Mouse (Mus musculus) mouse trophoblast stem cell (cell line): ENCODE measurements around the gene Faap20.

ENCODE experiments used
- in situ Hi-C, 2 experiments: fragments of 300-500 bp; cut with MseI, MboI; formaldehyde crosslinking; loops; 2 replicates in 1 of 2; 3 replicates in 1 of 2; pipeline ENCODE4 v1.15.1; 2025

The Faap20 gene

DNA sequence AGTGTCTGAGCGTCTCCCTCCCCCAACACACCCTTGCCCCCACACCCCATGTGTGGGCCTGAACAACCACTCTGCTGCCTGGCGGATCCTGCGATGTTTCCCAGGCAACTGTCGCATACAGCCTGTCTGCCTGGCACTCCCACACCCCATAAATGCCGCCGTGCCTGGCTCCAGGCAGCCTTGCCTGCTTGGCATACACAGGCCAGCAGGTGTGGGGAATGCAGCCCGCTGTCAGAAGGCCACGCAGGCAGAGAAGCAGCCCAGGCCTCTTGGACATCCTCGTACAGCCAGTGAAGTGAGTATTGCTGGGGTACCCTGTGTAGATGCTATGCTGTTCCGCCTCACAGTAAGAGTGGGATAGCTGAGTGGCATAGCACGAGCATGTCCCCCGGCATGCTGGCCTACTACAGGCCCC, 2.9 kb upstream of the Faap20 start:
- in situ Hi-C loops, result loop anchor here (5.0 kb wide), 2 partner anchors 149 to 154 kb away; no protein-coding TSS in a partner anchor

DNA sequence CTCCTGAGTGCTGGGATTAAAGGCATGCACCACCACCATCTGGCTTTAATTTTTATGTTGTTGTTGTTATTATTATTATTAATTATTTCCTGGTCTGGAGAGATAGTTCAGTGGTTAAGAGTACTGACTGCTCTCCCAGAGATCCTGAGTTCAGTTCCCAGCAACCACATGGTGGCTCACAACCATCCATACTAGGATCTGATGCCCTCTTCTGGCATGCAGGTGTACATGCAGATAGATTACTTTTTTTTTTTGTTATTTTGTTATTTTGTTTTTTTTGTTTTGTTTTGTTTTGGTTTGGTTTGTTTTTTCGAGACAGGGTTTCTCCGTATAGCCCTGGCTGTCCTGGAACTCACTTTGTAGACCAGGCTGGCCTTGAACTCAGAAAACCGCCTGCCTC, 1.5 kb upstream of the Faap20 start:
- in situ Hi-C loops, result loop anchor here (5.0 kb wide), 2 partner anchors 151 to 156 kb away; no protein-coding TSS in a partner anchor

DNA sequence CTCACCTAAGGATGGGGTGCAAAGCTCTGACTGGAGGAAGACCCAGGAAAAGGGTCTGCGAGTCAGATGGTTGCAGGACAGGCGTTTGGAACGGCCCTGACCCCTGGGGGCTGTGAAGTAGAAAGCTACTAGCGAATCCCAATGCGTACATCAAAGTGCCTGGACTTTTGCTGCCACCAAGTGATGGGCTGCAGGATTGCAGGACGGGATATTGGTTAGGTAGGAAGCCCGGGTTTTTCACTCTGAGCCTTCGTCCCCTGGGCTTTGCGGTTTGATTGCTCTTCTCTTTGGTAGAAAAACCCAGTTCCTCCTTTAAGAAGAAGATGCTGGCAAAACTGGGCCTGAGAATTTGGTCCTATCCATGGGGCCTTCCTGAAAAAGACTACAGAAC, 350 bp upstream of the Faap20 start:
- in situ Hi-C loops, result loop anchor here (5.0 kb wide), 2 partner anchors 152 to 157 kb away; no protein-coding TSS in a partner anchor

DNA sequence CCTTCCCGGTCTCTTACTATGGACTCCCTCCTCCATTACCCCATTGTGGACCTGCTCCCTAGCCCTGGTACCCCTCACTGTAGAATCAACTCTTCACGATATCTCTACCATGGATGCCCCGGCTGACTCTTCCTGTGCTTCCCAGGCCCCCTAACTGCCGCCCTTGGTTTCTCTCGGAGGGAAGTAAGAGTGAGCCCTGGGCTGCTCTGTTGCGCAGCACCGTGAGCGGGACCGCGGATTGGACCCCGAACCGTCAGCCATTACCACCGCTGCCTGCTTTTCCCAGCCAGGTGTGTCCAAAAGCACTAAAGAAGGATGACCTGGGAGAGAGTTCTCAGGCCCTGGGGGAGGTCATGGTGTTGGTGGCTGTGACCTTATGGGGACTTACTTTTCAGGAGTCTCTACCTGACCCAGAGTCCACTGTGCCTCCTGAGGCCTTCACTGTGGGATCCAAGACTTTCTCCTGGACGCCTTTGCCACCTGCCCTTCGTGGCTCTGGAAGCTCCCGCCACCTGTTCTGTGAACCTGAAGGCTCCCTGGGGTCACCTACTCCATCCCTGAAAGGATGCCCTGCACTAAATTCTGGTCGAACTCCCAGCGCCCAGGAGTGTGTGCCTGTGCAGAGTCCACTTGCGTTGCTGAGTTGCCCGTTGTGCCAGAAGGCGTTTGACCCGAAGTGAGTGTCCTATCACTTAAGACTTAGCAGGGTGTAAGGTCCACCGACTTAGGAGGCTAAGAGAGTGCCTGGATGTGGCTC, 937 bp downstream of the Faap20 start:
- in situ Hi-C loops, result no loop called here

DNA sequence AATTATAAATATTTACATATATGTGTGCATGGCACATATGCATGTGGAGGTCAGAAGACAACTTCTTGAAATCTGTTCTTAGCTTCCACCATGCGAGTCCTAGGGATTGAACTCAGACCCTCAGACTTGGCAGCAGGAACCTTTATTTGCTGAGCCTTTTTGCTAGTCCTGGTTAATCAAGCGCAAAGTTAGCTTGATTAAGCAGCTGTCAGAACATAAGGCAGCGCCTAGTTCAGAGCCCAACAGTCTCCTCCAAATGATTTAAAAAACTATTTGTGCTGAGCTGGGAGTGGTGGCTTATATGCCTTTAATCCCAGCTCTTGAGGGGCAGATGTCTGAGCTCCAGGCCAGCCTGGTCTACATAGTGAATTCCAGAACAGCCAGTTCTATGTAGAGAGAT, 1.5 kb downstream of the Faap20 start:
- in situ Hi-C loops, result no loop called here

DNA sequence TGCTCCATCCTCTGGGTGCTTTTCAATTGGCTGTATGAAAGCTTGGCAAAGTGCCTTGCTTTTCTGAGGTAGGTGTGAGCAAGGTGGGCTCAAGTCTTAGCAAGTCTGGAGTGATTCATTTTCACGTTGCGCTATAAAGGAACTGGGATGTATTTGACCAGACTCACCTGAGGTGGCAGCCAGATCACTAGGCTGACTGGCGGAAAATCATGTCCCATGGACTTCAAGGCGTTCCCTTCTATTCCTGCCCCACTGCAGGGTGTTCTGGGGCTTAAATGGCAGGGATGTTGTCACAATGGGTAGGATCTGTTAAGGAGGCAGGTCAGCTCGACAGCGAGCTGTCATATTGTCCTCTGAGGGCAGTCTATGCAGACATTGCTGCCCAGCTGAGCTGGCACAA, 2.7 kb downstream of the Faap20 start:
- in situ Hi-C loops, result no loop called here

DNA sequence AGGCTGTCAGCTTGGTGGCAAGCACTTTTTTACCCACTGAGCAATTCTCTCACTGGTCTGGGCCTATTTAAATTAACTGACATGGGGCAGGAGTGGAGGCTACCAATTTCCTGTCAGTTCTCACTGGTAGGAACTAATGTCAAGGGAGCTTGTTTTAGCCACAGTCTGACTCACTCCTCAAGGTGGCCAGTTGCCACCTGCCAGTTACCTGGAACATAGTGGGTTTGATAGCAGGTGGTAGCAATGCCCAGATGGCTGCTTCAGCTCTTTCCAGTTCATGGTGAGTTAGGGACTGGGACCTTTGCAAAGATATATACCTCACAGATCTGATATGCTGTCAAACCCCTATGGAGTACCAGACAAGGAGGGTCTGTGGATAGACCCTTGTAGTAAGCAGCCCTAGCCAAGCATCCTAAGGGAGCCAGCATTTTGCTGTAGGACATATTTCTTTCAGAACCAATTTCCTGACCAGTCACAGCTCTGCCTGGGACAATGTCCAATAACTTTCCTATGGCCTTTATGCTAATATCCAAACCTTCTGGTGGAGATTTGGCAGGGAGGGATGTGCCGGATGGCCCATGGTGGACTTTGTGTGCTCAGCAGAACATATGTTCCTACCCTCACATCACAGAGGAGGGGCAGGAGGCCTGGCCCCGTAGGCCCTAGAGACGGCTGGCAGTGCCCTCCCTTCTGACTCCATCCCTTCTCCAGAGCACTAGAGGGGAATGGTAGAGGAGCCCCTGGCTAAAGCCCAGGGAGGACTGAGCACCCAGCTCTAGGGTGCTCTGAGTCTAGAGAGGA, 15.1 kb downstream of the Faap20 start:
- in situ Hi-C loops, result no loop called here

DNA sequence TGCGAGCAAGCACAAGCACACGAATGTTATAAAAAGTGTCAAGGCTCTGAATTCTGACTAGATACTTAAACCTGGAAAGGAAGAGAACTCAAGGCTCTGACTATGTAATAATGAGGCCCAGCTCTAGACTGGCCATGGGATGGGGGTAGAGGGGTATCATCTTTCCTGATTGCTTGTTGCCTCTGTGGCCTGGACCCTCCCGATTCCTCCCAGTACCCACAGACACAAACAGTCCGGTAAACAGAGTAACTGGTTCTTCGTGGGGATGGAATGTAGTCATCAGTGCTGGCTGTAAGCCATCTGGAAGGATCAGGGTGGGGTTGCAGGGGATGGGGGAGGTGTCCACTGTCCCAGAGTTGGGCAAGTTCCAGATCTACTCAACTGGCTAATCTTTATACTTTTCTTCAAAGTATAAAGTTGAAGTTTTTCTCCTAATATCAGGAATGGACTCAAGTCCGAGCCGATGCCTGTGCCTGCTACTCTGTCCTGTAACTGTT, 17.5 kb downstream of the Faap20 start:
- in situ Hi-C loops, result no loop called here

DNA sequence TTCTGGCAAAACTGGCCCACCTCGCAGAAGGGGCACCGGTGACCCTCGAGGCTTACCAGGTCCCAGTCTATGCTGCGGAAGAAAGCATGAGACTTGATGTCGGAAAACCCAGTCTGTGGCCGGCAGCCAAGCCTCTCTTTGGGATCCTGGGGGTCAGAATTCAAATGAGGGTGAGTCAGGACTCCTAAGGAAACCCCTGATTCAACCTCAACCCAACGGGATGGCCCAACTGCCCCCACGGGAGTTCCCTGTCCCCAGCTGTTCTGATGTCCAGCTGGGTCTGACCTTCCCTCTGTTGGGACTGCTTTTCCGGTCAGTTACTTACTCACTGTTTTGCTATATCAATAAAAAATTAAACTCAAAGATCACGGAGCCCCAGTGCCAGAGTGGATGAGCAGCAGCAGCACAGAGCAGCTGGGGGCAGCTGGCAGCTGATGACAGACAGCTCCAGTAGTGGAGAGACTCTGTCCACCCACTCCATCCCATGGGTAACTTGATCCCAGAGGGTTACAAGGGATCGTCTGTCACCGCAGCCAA, 18.1 kb downstream of the Faap20 start:
- in situ Hi-C loops, result no loop called here

DNA sequence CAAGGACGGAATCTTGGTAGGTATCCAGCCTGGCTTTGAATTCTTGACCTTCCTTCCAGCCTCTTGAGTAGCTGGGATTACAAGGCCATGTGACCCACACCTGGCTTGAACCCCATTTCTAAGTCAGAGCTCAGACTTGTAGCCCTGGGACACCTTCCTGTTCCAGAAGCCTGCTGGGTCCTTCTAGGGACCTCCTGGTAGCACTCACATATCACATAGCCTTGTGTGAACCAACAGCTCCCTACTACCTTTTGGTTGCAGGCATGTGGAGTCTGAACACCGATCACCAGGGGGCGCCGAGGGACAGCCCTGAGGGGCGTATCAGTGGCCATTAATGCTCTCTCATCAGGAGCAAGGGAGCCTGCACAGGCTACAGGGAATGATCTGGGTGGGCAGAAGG, 18.8 kb downstream of the Faap20 start:
- in situ Hi-C loops, result no loop called here

DNA sequence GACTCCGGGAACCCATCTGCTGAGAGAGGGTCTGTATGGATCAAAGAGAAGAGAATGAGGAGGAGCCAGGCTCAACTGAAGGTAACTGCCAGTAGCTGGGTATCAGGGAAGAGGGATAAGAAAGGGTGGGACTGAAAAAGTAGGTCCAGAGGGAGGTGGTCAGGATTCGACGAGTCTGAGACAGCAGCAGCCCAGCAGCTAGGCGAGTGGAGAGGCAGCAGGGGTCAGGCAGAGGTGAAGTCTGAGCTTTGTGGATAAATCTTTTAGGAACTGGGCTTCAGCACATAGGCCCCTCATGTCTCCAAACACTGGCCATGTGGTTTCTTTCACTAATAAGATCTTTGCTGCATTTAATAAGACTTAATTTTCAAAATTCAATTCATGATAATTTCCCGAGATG, 24.8 kb downstream of the Faap20 start:
- in situ Hi-C loops, result no loop called here

DNA sequence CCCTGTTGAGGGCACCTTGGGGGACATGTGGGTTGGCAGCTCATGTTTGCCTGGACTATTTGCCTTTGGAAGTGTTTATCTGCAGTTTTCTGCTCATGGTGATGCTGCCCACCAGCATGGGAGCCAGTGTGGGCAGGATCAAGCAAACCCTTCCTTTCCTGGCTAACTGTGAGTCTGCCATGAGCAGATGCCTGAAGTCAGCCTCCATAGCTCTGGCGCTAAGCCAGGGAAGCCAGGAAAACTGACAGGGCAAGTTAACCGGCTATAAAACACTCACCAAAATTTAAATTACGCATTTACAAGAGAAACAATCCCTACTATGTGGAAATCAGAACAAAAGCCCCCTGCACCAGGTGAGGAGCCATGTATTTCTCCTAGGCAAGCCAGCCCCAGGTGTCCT, 25.2 kb downstream of the Faap20 start:
- in situ Hi-C loops, result no loop called here

DNA sequence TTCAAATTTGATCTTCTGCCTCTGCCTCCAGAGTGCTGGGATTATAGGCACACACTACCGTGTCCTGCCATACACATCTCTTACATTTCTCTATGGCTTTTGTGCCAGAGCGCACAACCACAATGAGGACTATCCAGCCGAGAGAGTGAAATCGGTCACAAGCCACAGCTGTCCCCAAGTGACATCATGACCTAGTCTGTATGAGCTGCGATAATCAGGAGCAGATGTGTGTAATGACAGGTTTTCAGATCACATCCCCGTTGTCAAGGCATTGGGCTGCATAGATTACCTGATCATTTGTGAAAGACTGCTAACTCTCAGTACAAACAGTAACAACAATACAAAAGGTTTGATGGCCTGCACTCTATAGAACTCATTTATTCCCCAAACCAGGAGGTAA, 28.4 kb downstream of the Faap20 start:
- in situ Hi-C loops, result no loop called here

DNA sequence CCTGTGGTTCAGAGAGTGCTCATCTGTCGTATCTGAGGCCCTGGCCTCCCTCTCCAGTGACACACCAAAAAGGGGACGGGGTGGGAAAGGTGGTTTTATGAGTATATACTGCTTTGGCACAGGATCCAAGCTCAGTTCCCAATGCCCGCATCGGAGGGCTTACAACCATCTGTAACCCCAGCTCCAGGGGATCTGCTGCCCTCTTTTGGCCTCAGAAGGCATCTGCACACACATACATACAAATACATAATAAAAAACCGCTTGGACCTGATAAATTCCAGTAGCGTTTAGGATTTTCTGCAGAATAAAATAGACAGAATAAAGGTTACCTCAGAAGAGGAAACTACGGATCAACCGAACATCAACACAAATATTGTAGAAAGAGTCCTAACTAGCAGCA, 29.5 kb downstream of the Faap20 start:
- in situ Hi-C loops, result no loop called here

DNA sequence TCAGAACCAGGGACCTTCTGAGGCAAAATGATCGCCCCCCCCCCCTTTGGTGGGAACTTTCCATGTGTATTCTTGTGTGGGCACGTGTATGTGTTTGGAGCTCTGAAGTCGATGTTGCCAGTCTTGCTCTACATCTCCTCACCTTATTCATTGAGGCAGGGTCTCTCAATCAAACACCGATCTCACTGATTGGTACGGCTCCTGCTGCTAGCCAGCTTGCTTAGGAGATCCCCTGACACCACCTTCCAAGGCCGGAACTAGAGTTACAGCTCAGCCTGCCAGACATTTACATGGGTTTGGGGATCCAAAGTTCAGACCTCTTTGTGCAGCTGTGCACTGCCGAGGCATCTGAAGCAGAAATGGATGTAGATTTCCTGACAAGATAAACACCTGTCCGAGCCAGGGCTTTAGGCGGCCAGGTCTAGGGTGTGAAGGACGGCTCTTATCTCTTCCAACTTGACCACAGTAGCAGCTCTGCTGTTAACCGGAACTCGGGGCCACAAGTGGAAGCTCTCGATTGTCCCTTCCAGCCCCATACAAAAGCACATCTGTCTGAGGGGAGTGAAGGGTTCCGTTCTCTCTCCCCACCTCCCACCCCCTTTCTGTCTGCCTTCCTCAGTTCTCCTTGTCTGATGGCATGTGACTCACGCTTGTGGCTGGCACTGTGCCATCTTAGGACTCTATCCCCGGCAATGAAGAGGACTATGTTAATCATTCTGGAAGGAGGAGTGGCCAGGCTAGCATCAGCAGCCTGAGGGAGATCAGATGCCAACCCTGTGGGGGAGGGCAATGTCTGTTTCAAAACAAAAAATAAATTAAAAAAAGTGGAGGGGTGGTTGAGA, 30.5 kb downstream of the Faap20 start:
- in situ Hi-C loops, result no loop called here

DNA sequence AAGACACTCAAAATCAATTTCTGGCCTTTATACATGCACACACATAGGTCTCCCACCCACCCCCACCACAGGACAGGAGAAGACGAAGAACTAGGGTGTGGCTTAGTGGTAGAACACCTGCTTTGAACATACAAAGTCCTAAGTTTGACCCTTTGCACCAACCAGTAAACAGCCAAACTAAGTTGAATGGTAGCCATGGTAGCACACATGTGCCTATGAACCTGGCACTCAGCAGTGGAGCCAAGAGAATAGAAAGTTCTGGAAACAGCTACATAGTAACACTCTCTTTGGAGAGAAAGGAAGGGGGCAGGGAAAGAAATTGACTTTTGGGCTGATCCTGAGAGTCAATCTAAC, 31.1 kb downstream of the Faap20 start:
- in situ Hi-C loops, result no loop called here

DNA sequence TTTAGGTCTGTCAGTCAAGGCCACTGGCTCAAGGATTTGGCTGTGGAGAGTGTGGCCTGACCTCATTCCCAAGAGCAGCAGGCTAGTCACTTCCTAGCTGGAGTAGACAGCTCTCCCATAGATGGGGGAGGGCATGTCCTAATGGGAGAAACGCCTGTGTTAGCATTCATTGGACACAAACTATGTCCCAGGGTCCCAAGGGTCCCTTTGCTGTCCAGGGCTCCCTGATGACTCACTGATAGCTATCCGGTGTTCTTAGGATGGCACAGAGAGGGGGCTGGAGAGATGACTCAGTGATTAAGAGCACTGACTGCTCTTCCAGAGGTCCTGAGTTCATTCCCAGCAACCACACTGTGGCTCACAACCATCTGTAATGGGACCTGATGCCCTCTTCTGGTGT, 31.6 kb downstream of the Faap20 start:
- in situ Hi-C loops, result no loop called here

DNA sequence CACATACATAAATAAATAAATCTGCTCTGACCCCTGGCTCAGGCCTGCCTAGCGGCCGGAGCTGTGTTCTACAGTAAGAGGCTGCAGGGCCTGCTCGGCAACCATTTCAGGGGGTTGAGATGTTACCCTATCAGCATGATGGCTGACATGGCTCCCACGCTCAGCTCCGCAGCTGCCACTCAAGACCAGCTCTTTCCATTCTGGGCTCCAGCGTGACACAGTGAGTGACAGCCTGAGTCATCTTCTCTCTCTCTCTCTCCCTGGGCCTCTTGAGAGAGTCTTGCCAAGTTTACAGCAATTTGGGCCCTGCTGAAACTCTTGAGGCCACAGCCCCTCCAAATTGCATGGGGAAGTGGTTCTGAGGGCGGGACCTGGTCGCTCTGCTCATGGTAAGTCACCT, 32.0 kb downstream of the Faap20 start:
- in situ Hi-C loops, result no loop called here

DNA sequence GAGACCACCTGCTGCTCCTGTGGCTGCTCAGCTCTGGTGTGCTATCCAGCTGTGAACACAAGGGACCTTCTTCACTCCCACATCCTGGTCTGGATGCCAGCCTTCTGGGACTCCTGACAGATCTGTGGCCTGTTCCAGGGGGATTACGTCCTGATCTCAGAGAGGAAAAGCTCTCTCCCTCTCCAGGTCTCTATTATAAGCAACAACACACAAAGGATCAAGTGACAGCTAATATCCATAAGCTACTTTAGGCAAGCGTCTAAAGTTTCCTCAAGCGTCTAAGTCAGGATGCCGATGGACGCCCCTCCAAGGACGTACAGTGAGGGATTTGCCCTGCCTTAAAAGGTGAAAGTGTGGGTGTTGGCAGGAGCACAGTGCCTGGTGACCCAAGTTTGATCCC, 32.6 kb downstream of the Faap20 start:
- in situ Hi-C loops, result no loop called here

DNA sequence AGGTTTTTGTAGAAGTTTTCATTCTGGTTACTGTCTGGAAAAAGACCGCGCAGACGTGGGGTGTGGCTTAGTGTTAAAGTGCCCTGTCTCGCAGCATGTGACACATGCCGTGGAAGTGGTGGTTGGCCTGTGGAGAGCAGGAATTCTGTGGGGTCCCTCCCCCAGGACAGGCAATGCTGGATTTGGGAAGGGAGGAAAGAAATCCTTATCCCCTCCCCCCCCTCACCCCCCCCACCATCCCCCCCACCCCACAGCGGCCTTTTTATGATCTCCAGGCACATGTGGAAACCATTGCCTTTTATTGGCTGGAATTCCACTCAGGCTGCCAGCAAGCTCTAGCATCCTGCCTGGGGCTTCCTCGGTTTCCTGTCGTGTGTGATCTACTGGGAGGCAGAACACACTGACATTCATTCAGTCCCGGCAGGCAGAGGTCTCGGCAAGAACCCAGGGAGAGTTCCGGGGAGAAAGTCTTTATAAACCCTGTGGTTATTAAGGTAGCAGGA, 33.5 kb downstream of the Faap20 start:
- in situ Hi-C loops, result no loop called here

DNA sequence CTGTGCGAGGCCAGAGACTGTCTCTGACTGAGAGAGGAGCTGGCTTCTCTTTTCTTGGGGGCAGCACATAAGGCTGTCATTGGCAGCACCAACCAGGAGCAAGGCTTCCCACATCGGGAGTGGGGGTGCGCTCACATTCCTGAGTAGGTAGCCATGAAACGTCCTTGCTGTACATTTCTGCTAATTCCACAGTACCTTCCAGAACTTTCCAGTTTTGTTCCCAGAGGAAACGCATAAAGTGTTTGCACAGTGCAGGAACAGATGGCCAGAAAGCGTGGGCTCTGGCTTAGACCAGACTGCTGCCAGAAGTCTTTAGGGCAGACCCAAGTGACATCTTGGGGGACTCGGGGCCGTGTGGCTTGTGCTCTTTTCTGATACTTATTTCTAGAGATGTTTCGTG, 34.0 kb downstream of the Faap20 start:
- in situ Hi-C loops, result no loop called here
